Mouse (Mus musculus): ENCODE measurements around the gene Cbx8. TPM values are rescaled to one million over a fixed set of nuclear protein-coding genes. Genes with fewer than 3 reads are reported as not detected.

The Cbx8 gene
- polyA plus RNA-seq, 1 experiment: 6.4 TPM

GRCm38 (mm10) chr11:119026203-119026602 lies 14.6 kb downstream of the Cbx8 start:
- no peak overlapping the region for H3ac ChIP-seq (ENCODE audit: control insufficient read depth, insufficient read length, low read depth)
- H3K27me3 ChIP-seq (ENCODE audit: control insufficient read depth, insufficient read depth, insufficient read length): no peaks in the 10 kb centered on the region
- no peak overlapping the region for H3K4me3 ChIP-seq (ENCODE audit: insufficient read depth, poor library complexity, severe bottlenecking)
- peaks cover 54% of the 10 kb centered on the region for H3K79me2 ChIP-seq (ENCODE audit: control insufficient read depth, insufficient read depth)
- TF ChIP-seq FOSL1 (IDR thresholded peaks at IDR 0.05; ENCODE audit: insufficient read depth, low read length, poor library complexity, severe bottlenecking): no peak
- TF ChIP-seq MYOG (IDR thresholded peaks at IDR 0.05; ENCODE audit: control insufficient read depth, extremely low read depth, insufficient read length): no peak
- TF ChIP-seq MYOD1 (IDR thresholded peaks at IDR 0.05; ENCODE audit: control insufficient read depth, insufficient read length, low read depth): no peak
- TF ChIP-seq CEBPB (IDR thresholded peaks at IDR 0.05; ENCODE audit: low read depth): no peak
- no peak for TF ChIP-seq MAX (IDR thresholded peaks at IDR 0.05)
- TF ChIP-seq USF1 (IDR thresholded peaks at IDR 0.05; ENCODE audit: low read depth): no peak
- no peak for TF ChIP-seq CTCF (IDR thresholded peaks at IDR 0.05; ENCODE audit: control insufficient read depth, insufficient read depth, insufficient read length)
- H3K36me3 ChIP-seq (ENCODE audit: control insufficient read depth, insufficient read depth): peaks cover 45% of the 10 kb centered on the region
- peaks cover 34% of the 10 kb centered on the region for H3K79me3 ChIP-seq (ENCODE audit: low read depth)

GRCm38 (mm10) chr11:119024260-119024659 lies 16.5 kb downstream of the Cbx8 start:
- H3K36me3 ChIP-seq (ENCODE audit: control insufficient read depth, insufficient read depth): peaks cover 27% of the 10 kb centered on the region
- TF ChIP-seq FOSL1 (IDR thresholded peaks at IDR 0.05; ENCODE audit: insufficient read depth, low read length, poor library complexity, severe bottlenecking): no peak

GRCm38 (mm10) chr11:119023616-119023980 lies 17.2 kb downstream of the Cbx8 start:
- peaks cover 34% of the 10 kb centered on the region for H3K79me3 ChIP-seq (ENCODE audit: low read depth)
- H3ac ChIP-seq (ENCODE audit: control insufficient read depth, insufficient read length, low read depth): peak overlapping the region; percentile 62
- peaks cover 53% of the 10 kb centered on the region for H3K79me2 ChIP-seq (ENCODE audit: control insufficient read depth, insufficient read depth)

More at GRCm38 (mm10) chr11:119024260-119024659, 16.5 kb downstream of the Cbx8 start:
- peaks cover 54% of the 10 kb centered on the region for H3K79me2 ChIP-seq (ENCODE audit: control insufficient read depth, insufficient read depth)
- peak overlapping the region; percentile 67 for H3K4me3 ChIP-seq (ENCODE audit: insufficient read depth, poor library complexity, severe bottlenecking)
- H3ac ChIP-seq (ENCODE audit: control insufficient read depth, insufficient read length, low read depth): peak overlapping the region; percentile 62
- no peaks in the 10 kb centered on the region for H3K27me3 ChIP-seq (ENCODE audit: control insufficient read depth, insufficient read depth, insufficient read length)
- peaks cover 34% of the 10 kb centered on the region for H3K79me3 ChIP-seq (ENCODE audit: low read depth)

GRCm38 (mm10) chr11:119022895-119023615 lies 17.7 kb downstream of the Cbx8 start, which contains the start of gene Cbx2:
Gene Cbx2, plus strand, starts transcription at chr11:119022962.
- H3K36me3 ChIP-seq (ENCODE audit: control insufficient read depth, insufficient read depth): peaks cover 16% of the 10 kb centered on the region
- H3K79me3 ChIP-seq (ENCODE audit: low read depth): peaks cover 34% of the 10 kb centered on the region
- H3K27me3 ChIP-seq (ENCODE audit: control insufficient read depth, insufficient read depth, insufficient read length): no peaks in the 10 kb centered on the region
- peak within 1 kb of the TSS; percentile 69 for H3ac ChIP-seq (ENCODE audit: control insufficient read depth, insufficient read length, low read depth)
- H3K79me2 ChIP-seq (ENCODE audit: control insufficient read depth, insufficient read depth): peaks cover 48% of the 10 kb centered on the region
- peak within 1 kb of the TSS; percentile 67 for H3K4me3 ChIP-seq (ENCODE audit: insufficient read depth, poor library complexity, severe bottlenecking)
- TF ChIP-seq CEBPB (IDR thresholded peaks at IDR 0.05; ENCODE audit: low read depth) (no peak), CTCF (IDR thresholded peaks at IDR 0.05; ENCODE audit: control insufficient read depth, insufficient read depth, insufficient read length) (peak; percentile 11), USF1 (IDR thresholded peaks at IDR 0.05; ENCODE audit: low read depth) (no peak), MYOD1 (IDR thresholded peaks at IDR 0.05; ENCODE audit: control insufficient read depth, insufficient read length, low read depth) (no peak), FOSL1 (IDR thresholded peaks at IDR 0.05; ENCODE audit: insufficient read depth, low read length, poor library complexity, severe bottlenecking) (no peak), MAX (IDR thresholded peaks at IDR 0.05) (peak; percentile 47)

More at GRCm38 (mm10) chr11:119023616-119023980, 17.2 kb downstream of the Cbx8 start:
- Histone ChIP-seq H3K27me3 (ENCODE audit: control insufficient read depth, insufficient read depth, insufficient read length) (no peaks in the 10 kb centered on the region), H3K4me3 (ENCODE audit: insufficient read depth, poor library complexity, severe bottlenecking) (peak overlapping the region; percentile 67), H3K36me3 (ENCODE audit: control insufficient read depth, insufficient read depth) (peaks cover 22% of the 10 kb centered on the region)
- no peak for TF ChIP-seq MAX (IDR thresholded peaks at IDR 0.05)

- Histone ChIP-seq H3K79me3 (ENCODE audit: low read depth) (peaks cover 30% of the 10 kb centered on the region), H3ac (ENCODE audit: control insufficient read depth, insufficient read length, low read depth) (peak overlapping the region; percentile 69), H3K79me2 (ENCODE audit: control insufficient read depth, insufficient read depth) (peaks cover 41% of the 10 kb centered on the region), H3K27me3 (ENCODE audit: control insufficient read depth, insufficient read depth, insufficient read length) (no peaks in the 10 kb centered on the region), H3K4me3 (ENCODE audit: insufficient read depth, poor library complexity, severe bottlenecking) (peak overlapping the region; percentile 67), H3K36me3 (ENCODE audit: control insufficient read depth, insufficient read depth) (peaks cover 8% of the 10 kb centered on the region)
- TF ChIP-seq MYOD1 (IDR thresholded peaks at IDR 0.05; ENCODE audit: control insufficient read depth, insufficient read length, low read depth): no peak
- no peak for TF ChIP-seq CEBPB (IDR thresholded peaks at IDR 0.05; ENCODE audit: low read depth)
- TF ChIP-seq MAX (IDR thresholded peaks at IDR 0.05): no peak
- TF ChIP-seq CTCF (IDR thresholded peaks at IDR 0.05; ENCODE audit: control insufficient read depth, insufficient read depth, insufficient read length): peak; percentile 68
Observed at GRCm38 (mm10) chr11:119022068-119022894, 18.5 kb downstream of the Cbx8 start.

- Histone ChIP-seq H3K4me3 (ENCODE audit: insufficient read depth, poor library complexity, severe bottlenecking) (no peak overlapping the region), H3K36me3 (ENCODE audit: control insufficient read depth, insufficient read depth) (no peaks in the 10 kb centered on the region), H3K79me2 (ENCODE audit: control insufficient read depth, insufficient read depth) (peaks cover 32% of the 10 kb centered on the region), H3K79me3 (ENCODE audit: low read depth) (peaks cover 22% of the 10 kb centered on the region), H3ac (ENCODE audit: control insufficient read depth, insufficient read length, low read depth) (no peak overlapping the region), H3K27me3 (ENCODE audit: control insufficient read depth, insufficient read depth, insufficient read length) (no peaks in the 10 kb centered on the region)
- no peak for TF ChIP-seq FOSL1 (IDR thresholded peaks at IDR 0.05; ENCODE audit: insufficient read depth, low read length, poor library complexity, severe bottlenecking)
- TF ChIP-seq MAX (IDR thresholded peaks at IDR 0.05): no peak
- no peak for TF ChIP-seq MYOG (IDR thresholded peaks at IDR 0.05; ENCODE audit: control insufficient read depth, extremely low read depth, insufficient read length)
- peak; percentile 8 for TF ChIP-seq CEBPB (IDR thresholded peaks at IDR 0.05; ENCODE audit: low read depth)
- no peak for TF ChIP-seq MYOD1 (IDR thresholded peaks at IDR 0.05; ENCODE audit: control insufficient read depth, insufficient read length, low read depth)
- TF ChIP-seq USF1 (IDR thresholded peaks at IDR 0.05; ENCODE audit: low read depth): no peak
- no peak for TF ChIP-seq CTCF (IDR thresholded peaks at IDR 0.05; ENCODE audit: control insufficient read depth, insufficient read depth, insufficient read length)
Observed at GRCm38 (mm10) chr11:119021180-119021579, 19.6 kb downstream of the Cbx8 start.
